Mouse (Mus musculus): ENCODE results near the gene Nr2f1. TPM values are rescaled to one million over a fixed set of nuclear protein-coding genes. Genes with fewer than 3 reads are reported as not detected.
"Not testable (repeated sequence)": the region's sequence is repeated elsewhere in the genome, so short reads cannot be mapped to it uniquely, and the experiment has no call there.

The Nr2f1 gene
- total RNA-seq (2021) = 1 to 10 TPM; 3.0 to 3.5 TPM
- long read RNA-seq, experiment 1, partial matches to known transcripts = 1 of 5 reads
- long read RNA-seq, experiment 1, other reads (novel, unspliced or antisense) = 3 of 5 reads
- long read RNA-seq, experiment 2, partial matches to known transcripts = 1 of 3 reads
- long read RNA-seq, experiment 2, other reads (novel, unspliced or antisense) = 1 of 3 reads

- no peak for DNase-seq (ENCODE audit: low spot score in 2 of 2)
These were observed at the start of gene Nr2f1 for GRCm38 (mm10) chr13:78199642-78200160. Nr2f1 (minus strand) TSS chr13:78199757.

GRCm38 (mm10) chr13:78221680-78222079 is 22.1 kb upstream of the Nr2f1 start:
- no peak for DNase-seq (ENCODE audit: low spot score in 2 of 2)

GRCm38 (mm10) chr13:78220238-78220637 is 20.7 kb upstream of the Nr2f1 start:
- not testable (repeated sequence) for DNase-seq (ENCODE audit: low spot score in 2 of 2)

GRCm38 (mm10) chr13:78215223-78215622 is 15.7 kb upstream of the Nr2f1 start:
- no peak for DNase-seq (ENCODE audit: low spot score in 2 of 2)

GRCm38 (mm10) chr13:78213155-78213554 is 13.6 kb upstream of the Nr2f1 start:
- no peak for DNase-seq (ENCODE audit: low spot score in 2 of 2)

- DNase-seq (ENCODE audit: low spot score in 2 of 2) = no peak
These were observed 12.6 kb upstream of the Nr2f1 start for GRCm38 (mm10) chr13:78212111-78212510.

GRCm38 (mm10) chr13:78211231-78212010 is 11.9 kb upstream of the Nr2f1 start:
- DNase-seq (ENCODE audit: low spot score in 2 of 2) = no peak

- no peak for DNase-seq (ENCODE audit: low spot score in 2 of 2)
These were observed 11.2 kb upstream of the Nr2f1 start for GRCm38 (mm10) chr13:78210748-78211089.

GRCm38 (mm10) chr13:78210029-78210747 is 10.6 kb upstream of the Nr2f1 start:
- DNase-seq (ENCODE audit: low spot score in 2 of 2) = no peak

- no peak for DNase-seq (ENCODE audit: low spot score in 2 of 2)
These were observed 10.1 kb upstream of the Nr2f1 start for GRCm38 (mm10) chr13:78209611-78210028.

GRCm38 (mm10) chr13:78208689-78209410 is 9.3 kb upstream of the Nr2f1 start:
- DNase-seq (ENCODE audit: low spot score in 2 of 2) = no peak

- no peak for DNase-seq (ENCODE audit: low spot score in 2 of 2)
These were observed 8.5 kb upstream of the Nr2f1 start for GRCm38 (mm10) chr13:78207796-78208645.

- no peak for DNase-seq (ENCODE audit: low spot score in 2 of 2)
These were observed 7.4 kb upstream of the Nr2f1 start for GRCm38 (mm10) chr13:78206891-78207430.

GRCm38 (mm10) chr13:78205426-78205825 is 5.9 kb upstream of the Nr2f1 start:
- DNase-seq (ENCODE audit: low spot score in 2 of 2) = no peak

GRCm38 (mm10) chr13:78203348-78204061 is 3.9 kb upstream of the Nr2f1 start:
- DNase-seq (ENCODE audit: low spot score in 2 of 2) = no peak

GRCm38 (mm10) chr13:78202574-78203347 is 3.2 kb upstream of the Nr2f1 start:
- DNase-seq (ENCODE audit: low spot score in 2 of 2) = peak in 1 of 2 experiments; percentile 47

GRCm38 (mm10) chr13:78201871-78202565 is 2.5 kb upstream of the Nr2f1 start:
- no peak for DNase-seq (ENCODE audit: low spot score in 2 of 2)
